Mouse (Mus musculus): ENCODE measurements around the gene Inpp4a.

GRCm38 (mm10) chr1:37317644-37318285, 18.1 kb downstream of the Inpp4a start:
- TF ChIP-seq CTCF (IDR thresholded peaks at IDR 0.05; ENCODE audit: control insufficient read depth, insufficient read depth, insufficient replicate concordance, low read depth, low read length) (no peak), POLR2A (IDR thresholded peaks at IDR 0.05; ENCODE audit: control insufficient read depth, low read depth, low read length) (no peak)
